Mouse (Mus musculus) kidney, embryonic 16.5 days (tissue): ENCODE measurements around the gene Gm20914. TPM values are rescaled to one million over a fixed set of nuclear protein-coding genes. Genes with fewer than 3 reads are reported as not detected.
"Not testable (repeated sequence)": the region's sequence is repeated elsewhere in the genome, so short reads cannot be mapped to it uniquely, and the experiment has no call there.

Experiments used
- ATAC-seq: fragments of 200-750 bp; cut with Nextera tagmentation; 2 replicates; pipeline ENCODE4 v1.8.0; 2017; ENCODE audit warnings: moderate TSS enrichment; ENCODE audit not compliant: low FRiP score, low TSS enrichment
- H3K27ac ChIP-seq: fragments of 300-500 bp; sonication (generic); 2 replicates; pipeline ENCODE4 v1.5.1; 2014; ENCODE audit warnings: low read length
- H3K27me3 ChIP-seq: fragments of 300-500 bp; sonication (generic); 2 replicates; pipeline ENCODE4 v1.6.1; 2014; ENCODE audit warnings: low read length, control low read depth, mixed read lengths; ENCODE audit not compliant: insufficient read depth
- H3K36me3 ChIP-seq: fragments of 300-500 bp; sonication (generic); 2 replicates; pipeline ENCODE4 v1.6.1; 2014; ENCODE audit warnings: low read length, control low read depth, mixed read lengths; ENCODE audit not compliant: insufficient read depth
- H3K4me1 ChIP-seq: fragments of 300-500 bp; sonication (generic); 2 replicates; pipeline ENCODE4 v1.6.1; 2014; ENCODE audit warnings: low read length, control low read depth, mixed read lengths; ENCODE audit not compliant: insufficient read depth
- H3K4me2 ChIP-seq: fragments of 300-500 bp; sonication (generic); replicated peaks from 2 replicates; pipeline ENCODE4 v1.6.1; 2014; ENCODE audit warnings: low read depth, low read length
- H3K4me3 ChIP-seq: fragments of 300-500 bp; sonication (generic); 2 replicates; pipeline ENCODE4 v1.5.1; 2014; ENCODE audit warnings: mild to moderate bottlenecking, low read length
- H3K9ac ChIP-seq: fragments of 300-500 bp; sonication (generic); replicated peaks from 2 replicates; pipeline ENCODE4 v1.6.1; 2014; ENCODE audit warnings: low read length
- H3K9me3 ChIP-seq: fragments of 300-500 bp; sonication (generic); 2 replicates; pipeline ENCODE4 v1.6.1; 2016; ENCODE audit warnings: low read length, control low read depth
- WGBS: fragments of 180-500 bp; shearing (Covaris S2); extraction: QIAGEN DNeasy Blood & Tissue Kit; methylation state at CpG from one replicate; pipeline ENCODE4 v1.1.7; 2014; 5-methylcytosine and 5-hydroxymethylcytosine counted together
- polyA plus RNA-seq: library from polyadenylated mRNA; unstranded; fragments of >200 nt; fragmentation: Nextera tagmentation; extraction: Ambion mirVana; gene quantifications from 2 replicates; pipeline ENCODE4 v1.2.1, GENCODE M21; 2015

Gm20914 gene
- polyA plus RNA-seq = not detected in 2 replicates

DNA sequence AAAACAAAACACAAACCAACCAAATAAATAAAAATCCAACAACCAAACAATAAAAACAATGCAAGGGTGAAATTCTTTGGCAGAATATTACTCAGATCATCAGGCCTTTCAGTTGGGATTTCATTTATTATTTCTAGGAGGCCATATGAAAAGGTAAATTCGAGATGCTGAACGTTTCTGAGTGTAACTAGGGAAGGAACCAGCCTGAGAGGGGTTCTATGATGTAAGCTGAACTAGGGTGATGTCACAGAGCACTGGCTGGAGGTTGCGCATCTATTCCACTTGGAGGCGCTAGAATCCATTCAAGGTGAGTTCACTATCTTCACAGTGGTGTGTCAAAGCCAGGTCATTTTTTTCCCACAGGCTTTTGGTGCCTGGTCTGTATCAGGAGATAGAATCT lies at the start of gene Gm20914:
Gene Gm20914 (plus strand): TSS at position 301 of the 400 bp plus-strand sequence.
- H3K27ac ChIP-seq, ATAC-seq, H3K4me2 ChIP-seq, H3K4me3 ChIP-seq, H3K27me3 ChIP-seq, H3K4me1 ChIP-seq, H3K9ac ChIP-seq, H3K9me3 ChIP-seq, H3K36me3 ChIP-seq: not testable (repeated sequence)
- WGBS = no CpG with 5 or more reads among the region's 4 CpGs

Other genes starting within 250 kb of the Gm20914 start
- gene Gm21854, start 69.0 kb upstream of the Gm20914 start, polyA plus RNA-seq = not detected in 2 replicates
- gene Gm28171, start 67.4 kb downstream of the Gm20914 start, polyA plus RNA-seq = not detected in 2 replicates
- gene Gm21778, start 216.5 kb downstream of the Gm20914 start, polyA plus RNA-seq = not detected in 2 replicates